Mouse (Mus musculus): Measurements from ENCODE around the gene Slc25a43. TPM values are rescaled to one million over a fixed set of nuclear protein-coding genes. Genes with fewer than 3 reads are reported as not detected.

The Slc25a43 gene
- polyA plus RNA-seq, 1 experiment from 2014 or later = 3.6 TPM

DNA sequence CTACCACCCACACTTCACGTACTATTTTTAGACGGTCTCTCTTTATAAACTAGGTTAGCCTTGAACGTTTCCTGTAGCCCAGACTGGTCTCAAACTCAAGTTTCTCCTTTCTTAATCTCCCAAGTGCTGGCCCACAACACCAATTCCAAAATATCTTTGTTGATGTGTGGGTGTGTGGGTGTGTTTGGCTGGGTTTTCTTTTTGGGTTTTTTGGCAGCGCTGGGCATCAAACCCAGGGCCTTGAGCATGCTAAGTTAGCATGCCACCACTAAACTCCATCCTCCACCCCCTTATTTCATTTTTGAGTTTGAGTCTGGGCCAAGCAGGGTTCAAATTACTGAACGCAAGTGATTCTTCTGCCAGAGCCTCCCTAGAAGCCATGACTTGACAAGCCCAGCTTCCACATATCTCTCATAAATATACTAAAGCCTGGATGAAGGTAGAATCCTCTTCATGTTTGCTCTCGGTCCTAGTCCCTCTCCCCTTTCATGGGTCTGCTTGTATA is 5.9 kb downstream of the Slc25a43 start:
- WGBS (ENCODE audit: insufficient replicate concordance) = 68% methylated on average over 6 of the region's 6 CpGs
- H3K4me3 ChIP-seq (ENCODE audit: low read depth, low read length) = no peak overlapping the region
- no peaks in the 10 kb centered on the region for H3K27me3 ChIP-seq (ENCODE audit: control insufficient read depth, insufficient read depth, low read length)
- no peaks in the 10 kb centered on the region for H3K36me3 ChIP-seq (ENCODE audit: control insufficient read depth, insufficient read depth, low read length)
- H3K9ac ChIP-seq (ENCODE audit: low read depth, low read length) = no peak overlapping the region
- no peak overlapping the region for H3K4me2 ChIP-seq
- no peak overlapping the region for H3K27ac ChIP-seq (ENCODE audit: low read depth, low read length)
- H3K9me3 ChIP-seq (replicated peaks; ENCODE audit: control insufficient read depth, low read length) = no peaks in the 10 kb centered on the region
- ATAC-seq (replicated peaks; ENCODE audit: insufficient number of reproducible peaks, low FRiP score, low TSS enrichment) = no peak
- H3K4me1 ChIP-seq (ENCODE audit: control insufficient read depth, insufficient read depth, low read length) = no peaks in the 10 kb centered on the region

DNA sequence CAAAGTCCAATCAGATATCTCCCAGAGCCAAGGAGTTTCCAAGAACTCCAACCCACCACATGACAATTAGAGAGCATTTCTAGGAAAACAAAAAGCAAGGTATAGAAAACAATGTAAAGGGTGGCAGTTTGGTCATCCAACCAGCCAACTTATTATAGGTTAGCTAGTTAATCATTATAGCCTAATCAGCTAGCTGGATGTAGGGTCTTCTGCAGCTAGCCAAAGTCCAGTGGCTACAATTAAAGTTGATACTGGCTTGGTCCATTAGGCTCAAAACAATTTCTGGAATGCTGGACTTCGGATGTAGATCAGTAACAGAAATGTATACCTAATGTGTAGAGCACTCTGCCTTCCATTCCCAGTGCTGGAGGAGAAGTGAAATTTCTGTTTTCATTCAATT is 7.1 kb downstream of the Slc25a43 start:
- Histone ChIP-seq H3K27me3 (ENCODE audit: control insufficient read depth, insufficient read depth, low read length) (no peaks in the 10 kb centered on the region), H3K27ac (ENCODE audit: low read depth, low read length) (no peak overlapping the region), H3K4me2 (no peak overlapping the region), H3K9ac (ENCODE audit: low read depth, low read length) (no peak overlapping the region), H3K4me1 (ENCODE audit: control insufficient read depth, insufficient read depth, low read length) (no peaks in the 10 kb centered on the region), H3K4me3 (ENCODE audit: low read depth, low read length) (no peak overlapping the region), H3K9me3 (replicated peaks; ENCODE audit: control insufficient read depth, low read length) (no peaks in the 10 kb centered on the region), H3K36me3 (ENCODE audit: control insufficient read depth, insufficient read depth, low read length) (no peaks in the 10 kb centered on the region)
- WGBS (ENCODE audit: insufficient replicate concordance) = 63% methylated on average over 1 of the region's 1 CpGs
- no peak for ATAC-seq (replicated peaks; ENCODE audit: insufficient number of reproducible peaks, low FRiP score, low TSS enrichment)

DNA sequence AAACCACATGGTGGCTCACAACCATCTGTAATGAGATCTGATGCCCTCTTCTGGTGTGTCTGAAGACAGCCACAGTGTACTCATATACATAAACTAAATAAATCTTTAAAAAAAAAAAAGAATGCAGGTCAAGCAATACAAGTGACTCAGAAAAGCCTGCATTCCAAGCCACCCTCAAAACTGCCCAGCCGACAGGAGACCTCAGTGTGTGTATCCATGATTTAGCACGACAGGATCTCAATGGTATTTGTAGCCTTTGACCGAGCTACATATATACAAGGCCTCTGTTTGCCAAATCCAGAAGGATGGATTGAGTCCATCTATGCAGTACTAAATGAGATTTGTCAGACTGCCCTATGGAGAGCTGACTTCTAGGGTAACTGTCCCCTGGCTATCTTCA is 9.1 kb downstream of the Slc25a43 start:
- Histone ChIP-seq H3K4me1 (ENCODE audit: control insufficient read depth, insufficient read depth, low read length) (no peaks in the 10 kb centered on the region), H3K4me2 (no peak overlapping the region), H3K4me3 (ENCODE audit: low read depth, low read length) (no peak overlapping the region), H3K9ac (ENCODE audit: low read depth, low read length) (no peak overlapping the region), H3K36me3 (ENCODE audit: control insufficient read depth, insufficient read depth, low read length) (no peaks in the 10 kb centered on the region), H3K27me3 (ENCODE audit: control insufficient read depth, insufficient read depth, low read length) (no peaks in the 10 kb centered on the region), H3K27ac (ENCODE audit: low read depth, low read length) (no peak overlapping the region), H3K9me3 (replicated peaks; ENCODE audit: control insufficient read depth, low read length) (no peaks in the 10 kb centered on the region)
- WGBS (ENCODE audit: insufficient replicate concordance) = 84% methylated on average over 3 of the region's 3 CpGs
- ATAC-seq (replicated peaks; ENCODE audit: insufficient number of reproducible peaks, low FRiP score, low TSS enrichment) = no peak

DNA sequence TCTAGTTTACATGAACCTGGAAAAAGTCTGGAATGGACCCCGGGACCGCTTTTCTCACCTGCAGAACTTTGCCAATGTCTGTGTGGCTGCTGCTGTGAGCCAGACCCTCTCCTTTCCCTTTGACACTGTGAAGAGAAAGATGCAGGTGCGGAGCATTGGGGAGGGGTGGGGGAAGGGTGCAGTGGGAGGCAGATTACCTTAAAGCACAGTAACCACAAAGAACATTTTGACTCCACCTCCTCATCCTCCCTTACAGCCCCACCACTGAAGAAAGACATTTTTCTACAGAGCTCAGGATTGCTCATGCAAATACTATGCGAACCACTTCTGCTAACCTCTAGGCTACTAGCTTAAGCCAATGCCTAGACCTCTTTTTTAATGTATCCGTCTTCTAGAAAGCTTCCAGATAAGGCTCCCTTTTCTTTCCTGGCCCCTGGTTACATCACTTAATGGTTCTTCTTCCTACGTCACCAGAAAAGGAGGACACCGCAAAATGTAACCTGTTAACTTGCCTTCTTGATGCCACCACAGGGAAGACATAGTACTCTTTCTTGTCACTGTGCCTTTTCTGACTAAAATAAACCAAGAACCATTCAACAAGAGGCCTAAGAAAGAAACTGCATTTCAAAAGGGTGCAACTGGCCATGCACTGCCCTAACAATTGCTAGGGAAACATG is 14.5 kb downstream of the Slc25a43 start:
- Histone ChIP-seq H3K36me3 (ENCODE audit: control insufficient read depth, insufficient read depth, low read length) (no peaks in the 10 kb centered on the region), H3K9me3 (replicated peaks; ENCODE audit: control insufficient read depth, low read length) (no peaks in the 10 kb centered on the region), H3K4me2 (no peak overlapping the region), H3K27ac (ENCODE audit: low read depth, low read length) (no peak overlapping the region), H3K27me3 (ENCODE audit: control insufficient read depth, insufficient read depth, low read length) (no peaks in the 10 kb centered on the region), H3K9ac (ENCODE audit: low read depth, low read length) (no peak overlapping the region), H3K4me1 (ENCODE audit: control insufficient read depth, insufficient read depth, low read length) (no peaks in the 10 kb centered on the region), H3K4me3 (ENCODE audit: low read depth, low read length) (no peak overlapping the region)
- no peak for ATAC-seq (replicated peaks; ENCODE audit: insufficient number of reproducible peaks, low FRiP score, low TSS enrichment)
- 62% methylated on average over 7 of the region's 7 CpGs for WGBS (ENCODE audit: insufficient replicate concordance)

DNA sequence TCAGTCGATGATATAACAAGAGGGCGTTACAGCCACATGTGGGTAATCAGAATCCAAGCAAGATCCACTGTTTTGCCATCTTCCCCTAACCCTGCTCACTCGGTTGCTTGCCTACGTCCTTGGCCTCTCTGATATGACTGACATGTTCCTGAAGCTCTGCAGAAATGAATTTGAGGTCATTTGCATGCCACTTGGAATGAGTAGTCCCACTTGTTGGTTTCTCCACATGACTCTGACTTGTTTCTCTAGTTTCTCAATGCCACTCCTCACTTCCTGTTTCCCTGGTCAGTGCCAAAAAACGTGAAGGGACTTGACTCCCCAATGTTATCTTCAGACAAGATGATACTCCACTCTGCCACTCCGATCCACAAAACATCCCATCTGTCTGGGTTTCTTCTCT is 15.1 kb downstream of the Slc25a43 start:
- Histone ChIP-seq H3K4me1 (ENCODE audit: control insufficient read depth, insufficient read depth, low read length) (no peaks in the 10 kb centered on the region), H3K9ac (ENCODE audit: low read depth, low read length) (no peak overlapping the region), H3K27ac (ENCODE audit: low read depth, low read length) (no peak overlapping the region), H3K36me3 (ENCODE audit: control insufficient read depth, insufficient read depth, low read length) (no peaks in the 10 kb centered on the region), H3K9me3 (replicated peaks; ENCODE audit: control insufficient read depth, low read length) (no peaks in the 10 kb centered on the region), H3K4me2 (no peak overlapping the region), H3K27me3 (ENCODE audit: control insufficient read depth, insufficient read depth, low read length) (no peaks in the 10 kb centered on the region), H3K4me3 (ENCODE audit: low read depth, low read length) (no peak overlapping the region)
- no peak for ATAC-seq (replicated peaks; ENCODE audit: insufficient number of reproducible peaks, low FRiP score, low TSS enrichment)
- WGBS (ENCODE audit: insufficient replicate concordance) = 54% methylated on average over 6 of the region's 6 CpGs

DNA sequence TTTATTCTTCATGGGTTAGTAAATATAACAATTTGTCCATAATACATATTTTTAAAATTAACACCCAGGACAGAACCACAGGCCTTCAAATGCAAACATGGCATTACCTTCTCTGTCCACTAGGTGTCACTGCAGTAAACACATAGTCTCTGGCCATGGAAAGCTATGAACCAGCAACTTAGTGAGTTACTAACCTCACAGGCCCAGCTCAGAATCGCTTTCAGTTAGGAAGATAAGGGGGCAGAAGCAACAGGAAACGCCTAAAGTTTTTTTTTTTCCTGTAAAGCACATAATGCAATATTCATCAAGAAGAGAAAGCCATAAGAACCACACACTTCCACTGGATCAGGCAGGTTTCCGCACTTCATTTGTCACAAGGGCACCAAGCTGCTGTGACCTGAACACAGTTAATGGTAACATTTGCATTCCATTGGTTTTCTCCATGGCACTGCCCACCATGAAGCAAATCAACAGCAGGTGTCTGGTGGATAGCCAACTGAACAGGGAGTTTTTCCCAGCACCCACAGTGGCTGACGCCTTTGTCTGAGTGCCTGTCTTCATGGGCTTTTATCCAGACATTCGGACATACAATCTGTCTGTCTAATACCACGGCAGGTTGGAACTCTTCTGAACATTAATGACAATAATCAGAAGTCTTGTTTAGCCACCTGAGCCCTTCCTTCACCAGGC is 17.6 kb downstream of the Slc25a43 start:
- no peak for ATAC-seq (replicated peaks; ENCODE audit: insufficient number of reproducible peaks, low FRiP score, low TSS enrichment)
- H3K36me3 ChIP-seq (ENCODE audit: control insufficient read depth, insufficient read depth, low read length) = no peaks in the 10 kb centered on the region
- H3K27me3 ChIP-seq (ENCODE audit: control insufficient read depth, insufficient read depth, low read length) = no peaks in the 10 kb centered on the region
- H3K4me2 ChIP-seq = no peak overlapping the region
- H3K9me3 ChIP-seq (replicated peaks; ENCODE audit: control insufficient read depth, low read length) = no peaks in the 10 kb centered on the region
- no peak overlapping the region for H3K4me3 ChIP-seq (ENCODE audit: low read depth, low read length)
- H3K27ac ChIP-seq (ENCODE audit: low read depth, low read length) = no peak overlapping the region
- no peak overlapping the region for H3K9ac ChIP-seq (ENCODE audit: low read depth, low read length)
- WGBS (ENCODE audit: insufficient replicate concordance) = 58% methylated on average over 6 of the region's 6 CpGs
- no peaks in the 10 kb centered on the region for H3K4me1 ChIP-seq (ENCODE audit: control insufficient read depth, insufficient read depth, low read length)

- 80% methylated on average over 5 of the region's 5 CpGs for WGBS (ENCODE audit: insufficient replicate concordance)
- Histone ChIP-seq H3K9ac (ENCODE audit: low read depth, low read length) (no peak overlapping the region), H3K9me3 (replicated peaks; ENCODE audit: control insufficient read depth, low read length) (no peaks in the 10 kb centered on the region), H3K4me2 (no peak overlapping the region), H3K4me3 (ENCODE audit: low read depth, low read length) (no peak overlapping the region), H3K27me3 (ENCODE audit: control insufficient read depth, insufficient read depth, low read length) (no peaks in the 10 kb centered on the region), H3K27ac (ENCODE audit: low read depth, low read length) (no peak overlapping the region), H3K4me1 (ENCODE audit: control insufficient read depth, insufficient read depth, low read length) (no peaks in the 10 kb centered on the region), H3K36me3 (ENCODE audit: control insufficient read depth, insufficient read depth, low read length) (no peaks in the 10 kb centered on the region)
- no peak for ATAC-seq (replicated peaks; ENCODE audit: insufficient number of reproducible peaks, low FRiP score, low TSS enrichment)
Observed at GRCm38 (mm10) chrX:36762289-36762688, 18.8 kb downstream of the Slc25a43 start.

DNA sequence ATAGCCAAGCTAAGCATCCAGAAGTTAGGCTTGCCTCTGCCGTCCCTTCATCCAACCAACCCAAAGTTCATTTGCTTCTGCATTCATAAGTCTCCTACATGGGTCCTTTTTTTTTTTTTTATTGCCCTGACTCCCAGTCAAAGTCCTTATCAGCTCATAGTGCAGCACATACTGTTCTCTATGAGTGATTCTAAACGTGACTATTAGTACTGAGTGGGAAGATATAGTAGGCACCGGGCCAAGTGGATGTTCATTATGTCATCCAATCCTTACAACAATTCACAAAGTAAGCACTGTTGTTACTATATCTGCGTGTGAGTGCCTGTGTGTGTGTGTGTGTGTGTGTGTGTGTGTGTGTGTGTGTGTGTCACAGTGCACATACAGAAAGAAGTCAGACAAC is 19.4 kb downstream of the Slc25a43 start:
- Histone ChIP-seq H3K9me3 (replicated peaks; ENCODE audit: control insufficient read depth, low read length) (no peaks in the 10 kb centered on the region), H3K27me3 (ENCODE audit: control insufficient read depth, insufficient read depth, low read length) (no peaks in the 10 kb centered on the region), H3K9ac (ENCODE audit: low read depth, low read length) (no peak overlapping the region), H3K4me1 (ENCODE audit: control insufficient read depth, insufficient read depth, low read length) (no peaks in the 10 kb centered on the region), H3K4me3 (ENCODE audit: low read depth, low read length) (no peak overlapping the region), H3K4me2 (no peak overlapping the region), H3K27ac (ENCODE audit: low read depth, low read length) (no peak overlapping the region), H3K36me3 (ENCODE audit: control insufficient read depth, insufficient read depth, low read length) (no peaks in the 10 kb centered on the region)
- no peak for ATAC-seq (replicated peaks; ENCODE audit: insufficient number of reproducible peaks, low FRiP score, low TSS enrichment)
- WGBS (ENCODE audit: insufficient replicate concordance) = 57% methylated on average over 4 of the region's 4 CpGs
